Mouse (Mus musculus) midbrain, embryonic 14.5 days (tissue): Measurements from ENCODE around the gene 4921539E11Rik. TPM values are rescaled to one million over a fixed set of nuclear protein-coding genes. Genes with fewer than 3 reads are reported as not detected.

Experiments
- ATAC-seq: fragments of 200-750 bp; cut with Nextera tagmentation; 2 replicates; pipeline ENCODE4 v1.8.0; 2017; ENCODE audit warnings: moderate number of reproducible peaks, moderate library complexity; ENCODE audit not compliant: low FRiP score, low TSS enrichment
- DNase-seq: peaks from one replicate; pipeline ENCODE4 v3.0.0-alpha.2; 2015
- H3K27ac ChIP-seq: fragments of 300-500 bp; sonication (generic); replicated peaks from 2 replicates; pipeline ENCODE4 v1.5.1; 2014; ENCODE audit warnings: mild to moderate bottlenecking, low read depth, low read length, moderate library complexity
- H3K27me3 ChIP-seq: fragments of 300-500 bp; sonication (generic); 2 replicates; pipeline ENCODE4 v1.6.1; 2014; ENCODE audit warnings: low read length, control low read depth, mixed read lengths; ENCODE audit not compliant: control insufficient read depth, insufficient read depth
- H3K36me3 ChIP-seq: fragments of 300-500 bp; sonication (generic); 2 replicates; pipeline ENCODE4 v1.6.1; 2014; ENCODE audit warnings: low read length, control low read depth; ENCODE audit not compliant: control insufficient read depth, insufficient read depth
- H3K4me1 ChIP-seq: fragments of 300-500 bp; sonication (generic); 2 replicates; pipeline ENCODE4 v1.6.1; 2014; ENCODE audit warnings: mild to moderate bottlenecking, antibody characterized with exemption, low read length, control low read depth; ENCODE audit not compliant: control insufficient read depth, insufficient read depth
- H3K4me2 ChIP-seq: fragments of 300-500 bp; sonication (generic); 2 replicates; pipeline ENCODE4 v1.6.1; 2014; ENCODE audit warnings: mild to moderate bottlenecking, low read length, moderate library complexity
- H3K4me3 ChIP-seq: fragments of 300-500 bp; sonication (generic); replicated peaks from 2 replicates; pipeline ENCODE4 v1.5.1; 2014; ENCODE audit warnings: low read depth, low read length
- H3K9ac ChIP-seq: fragments of 300-500 bp; sonication (generic); replicated peaks from 2 replicates; pipeline ENCODE4 v1.6.1; 2014; ENCODE audit warnings: mild to moderate bottlenecking, low read length, moderate library complexity
- H3K9me3 ChIP-seq: fragments of 300-500 bp; sonication (generic); 2 replicates; pipeline ENCODE4 v1.6.1; 2016; ENCODE audit warnings: low read length, control low read depth, mixed read lengths; ENCODE audit not compliant: control insufficient read depth
- WGBS: fragments of 180-500 bp; shearing (Covaris S2); extraction: QIAGEN DNeasy Blood & Tissue Kit; methylation state at CpG from one replicate; pipeline ENCODE4 v1.1.7; 2014; 5-methylcytosine and 5-hydroxymethylcytosine counted together
- polyA plus RNA-seq: library from polyadenylated mRNA; unstranded; fragments of >200 nt; fragmentation: Nextera tagmentation; extraction: Ambion mirVana; gene quantifications from 2 replicates; pipeline ENCODE4 v1.2.1, GENCODE M21; 2014

4921539E11Rik gene
- polyA plus RNA-seq, 1 experiment from 2014 or later, result not detected

DNA sequence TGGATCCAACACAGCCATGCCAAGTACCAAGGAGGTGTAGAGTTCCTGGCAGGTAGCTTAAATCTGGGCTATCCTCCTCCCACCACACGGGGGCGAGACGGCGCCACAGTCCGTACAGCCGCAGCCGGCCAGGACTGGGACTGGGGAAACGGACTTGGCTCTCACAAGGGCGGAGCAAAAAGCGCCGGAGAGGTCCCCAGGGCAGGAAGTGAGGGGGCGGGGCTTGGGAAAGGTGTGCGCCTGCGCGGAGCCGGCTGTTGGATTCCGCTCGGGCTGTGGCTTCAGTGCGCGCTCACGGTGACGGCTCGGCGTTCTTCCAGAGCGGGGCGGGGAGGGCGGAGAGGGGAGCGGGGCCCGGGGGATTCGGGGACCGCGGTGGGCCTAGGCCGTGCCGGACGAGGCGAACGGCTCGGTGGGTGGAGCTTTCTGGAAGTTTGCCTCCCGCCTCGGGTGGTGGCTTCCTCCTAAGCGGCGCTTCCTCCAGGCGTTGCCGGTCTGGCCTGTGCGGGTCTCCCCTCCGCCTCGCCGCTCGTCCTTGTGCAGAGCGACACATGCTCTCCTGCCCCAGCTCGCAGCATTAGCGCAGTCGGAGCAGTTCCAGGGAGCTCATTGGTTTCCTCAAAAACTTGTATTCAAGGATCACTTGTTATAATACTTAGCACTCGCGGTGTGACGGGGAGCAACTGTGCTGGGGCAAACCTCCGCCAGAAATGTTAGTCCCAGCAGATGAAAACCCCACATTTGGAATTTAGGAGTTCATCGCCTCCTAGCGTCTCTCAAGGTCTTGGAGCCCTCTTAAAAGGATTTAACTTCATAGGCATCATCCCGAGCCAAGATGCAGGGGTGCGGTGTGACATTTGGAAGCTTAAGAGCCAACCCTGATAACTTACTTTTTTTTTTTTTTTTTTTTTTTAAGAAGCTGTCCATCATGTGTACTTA, 23.2 kb upstream of the 4921539E11Rik start, which contains the start of gene Oma1:
TSS of gene Oma1 (plus strand) at position 226 of the 939 bp plus-strand sequence.
- H3K36me3 ChIP-seq, result no peaks in the 10 kb centered on the region
- ATAC-seq, result peak; percentile 99

DNA sequence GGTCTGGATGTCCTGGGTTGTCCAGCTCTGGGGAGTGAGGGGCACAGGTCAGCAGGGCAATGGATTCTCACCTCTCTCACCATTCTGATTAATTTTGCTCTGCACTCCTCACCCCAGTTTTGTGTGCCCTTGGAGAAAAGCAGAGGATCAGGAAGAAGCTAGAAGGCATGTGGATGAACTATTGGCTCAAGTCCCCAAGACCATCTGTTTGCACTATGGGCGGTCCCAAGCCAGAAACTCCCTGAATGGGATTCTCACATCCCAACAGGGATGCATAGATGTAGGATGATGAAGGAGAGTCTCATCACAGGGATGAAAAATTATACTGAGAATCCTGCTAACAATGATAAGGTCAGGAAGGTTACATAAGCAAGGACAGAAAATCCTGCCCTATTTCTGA, 13.2 kb upstream of the 4921539E11Rik start:
- H3K4me2 ChIP-seq, result no peak overlapping the region
- H3K4me1 ChIP-seq, result no peaks in the 10 kb centered on the region
- H3K36me3 ChIP-seq, result no peaks in the 10 kb centered on the region
- ATAC-seq (no peak), DNase-seq (no peak)
- no peak overlapping the region for H3K9ac ChIP-seq
- H3K27me3 ChIP-seq, result no peaks in the 10 kb centered on the region
- 95% methylated on average over 1 of the region's 1 CpGs for WGBS
- no peaks in the 10 kb centered on the region for H3K9me3 ChIP-seq
- no peak overlapping the region for H3K4me3 ChIP-seq
- H3K27ac ChIP-seq, result no peak overlapping the region

More for the DNA sequence above, 23.2 kb upstream of the 4921539E11Rik start, which contains the start of gene Oma1:
- under 1% methylated on average over 60 of the region's 61 CpGs for WGBS
- Histone ChIP-seq H3K9me3 (no peaks in the 10 kb centered on the region), H3K27me3 (no peaks in the 10 kb centered on the region), H3K9ac (peak within 1 kb of the TSS; percentile 75), H3K4me1 (peaks cover 5% of the 10 kb centered on the region), H3K4me2 (peak within 1 kb of the TSS; percentile 68), H3K27ac (peak within 1 kb of the TSS; percentile 94), H3K4me3 (peak within 1 kb of the TSS; percentile 56)
- DNase-seq, result peak; percentile 99

DNA sequence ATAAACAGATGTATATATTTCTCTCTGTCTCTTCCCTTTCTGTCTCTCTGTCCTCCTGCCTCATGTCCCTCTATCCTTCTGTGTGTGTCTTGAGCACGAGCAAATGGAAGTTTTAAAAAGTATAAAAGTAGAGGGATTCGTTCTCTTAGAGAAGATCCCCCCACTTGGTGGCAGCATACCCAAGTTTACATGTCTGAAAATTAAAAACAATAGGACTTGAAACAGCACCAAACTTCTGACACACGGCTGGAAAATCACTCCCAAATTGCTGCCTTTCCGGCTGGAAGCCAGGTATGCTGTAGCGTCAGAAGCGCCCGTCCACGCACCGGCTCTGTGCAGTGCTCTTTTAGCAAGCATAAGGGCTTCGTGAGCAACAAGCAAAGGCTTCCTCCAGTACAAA, 8.7 kb upstream of the 4921539E11Rik start:
- DNase-seq (peak; percentile 62), ATAC-seq (no peak)
- H3K27ac ChIP-seq, result no peak overlapping the region
- H3K36me3 ChIP-seq, result no peaks in the 10 kb centered on the region
- 81% methylated on average over 10 of the region's 10 CpGs for WGBS
- H3K9me3 ChIP-seq, result no peaks in the 10 kb centered on the region
- H3K27me3 ChIP-seq, result no peaks in the 10 kb centered on the region
- H3K4me1 ChIP-seq, result no peaks in the 10 kb centered on the region
- H3K9ac ChIP-seq, result no peak overlapping the region
- H3K4me3 ChIP-seq, result no peak overlapping the region
- H3K4me2 ChIP-seq, result no peak overlapping the region

DNA sequence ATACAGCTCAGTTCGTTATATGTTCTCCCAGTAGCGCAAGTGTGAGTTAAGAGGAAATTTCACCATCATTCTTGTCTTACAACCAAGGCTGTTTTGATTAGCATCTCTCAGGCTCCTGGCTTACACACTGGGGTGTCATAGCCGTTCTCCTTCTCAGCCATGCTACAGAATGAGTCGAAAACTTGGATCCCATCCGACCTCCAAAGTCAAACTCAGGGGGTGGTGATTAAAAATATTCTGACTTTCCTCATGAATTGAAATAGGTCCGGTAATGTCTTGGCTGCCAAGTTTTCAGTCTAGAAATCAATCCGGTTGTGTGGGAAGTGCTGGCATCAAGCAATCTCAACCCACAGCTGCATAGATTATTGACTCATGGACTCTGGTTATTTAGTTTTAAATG, 2.3 kb downstream of the 4921539E11Rik start:
- no peak for DNase-seq
- no peak for ATAC-seq
- Histone ChIP-seq H3K4me2 (no peak overlapping the region), H3K36me3 (no peaks in the 10 kb centered on the region), H3K4me3 (no peak overlapping the region), H3K9ac (no peak overlapping the region), H3K27me3 (no peaks in the 10 kb centered on the region), H3K9me3 (no peaks in the 10 kb centered on the region), H3K27ac (no peak overlapping the region), H3K4me1 (no peaks in the 10 kb centered on the region)
- WGBS, result 90% methylated on average over 7 of the region's 7 CpGs

DNA sequence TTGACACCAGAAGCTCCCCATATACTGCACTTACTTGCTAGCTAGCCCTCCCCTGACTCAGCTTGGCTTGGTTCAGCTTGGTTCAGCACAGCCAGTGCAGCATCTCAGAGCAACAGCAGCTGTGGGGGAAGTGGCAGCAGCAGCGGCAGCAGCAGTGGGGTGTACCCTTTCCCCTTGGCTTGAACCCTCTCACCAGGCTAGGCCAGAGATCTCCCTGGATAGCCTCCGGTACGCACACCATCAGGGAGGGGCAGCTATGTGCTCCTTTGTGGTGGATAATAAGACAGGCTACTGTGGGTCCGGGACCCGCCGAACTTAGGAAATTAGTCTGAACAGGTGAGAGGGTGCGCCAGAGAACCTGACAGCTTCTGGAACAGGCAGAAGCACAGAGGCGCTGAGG, 17.6 kb downstream of the 4921539E11Rik start:
- H3K27me3 ChIP-seq, result no peaks in the 10 kb centered on the region
- no peak overlapping the region for H3K27ac ChIP-seq
- DNase-seq, result no peak
- H3K9me3 ChIP-seq, result no peaks in the 10 kb centered on the region
- 83% methylated on average over 7 of the region's 8 CpGs for WGBS
- H3K4me2 ChIP-seq, result no peak overlapping the region
- ATAC-seq, result no peak
- no peak overlapping the region for H3K4me3 ChIP-seq
- no peaks in the 10 kb centered on the region for H3K4me1 ChIP-seq
- no peak overlapping the region for H3K9ac ChIP-seq
- H3K36me3 ChIP-seq, result no peaks in the 10 kb centered on the region

DNA sequence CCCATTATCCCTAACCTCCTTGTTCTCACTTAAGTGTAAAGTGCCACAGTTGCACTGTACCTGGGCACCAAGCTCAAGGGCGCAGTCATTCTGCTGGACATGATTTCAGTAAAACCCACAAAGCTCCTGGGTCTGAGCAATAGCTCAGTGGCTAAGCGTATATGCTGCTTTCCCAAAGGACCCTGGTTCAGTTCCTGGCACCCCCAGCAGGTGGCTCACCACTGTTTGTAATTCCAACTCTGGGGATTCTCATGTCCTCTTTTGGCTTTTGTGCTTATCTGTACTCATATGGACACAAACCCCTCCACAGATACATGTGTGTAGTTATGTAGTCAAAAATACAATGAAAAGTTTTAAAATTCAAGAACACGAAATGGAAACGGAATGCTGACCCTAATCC, 21.3 kb downstream of the 4921539E11Rik start:
- Histone ChIP-seq H3K9ac (no peak overlapping the region), H3K4me2 (no peak overlapping the region), H3K27ac (no peak overlapping the region), H3K4me1 (no peaks in the 10 kb centered on the region), H3K4me3 (no peak overlapping the region), H3K27me3 (no peaks in the 10 kb centered on the region), H3K9me3 (no peaks in the 10 kb centered on the region), H3K36me3 (no peaks in the 10 kb centered on the region)
- WGBS, result 82% methylated on average over 4 of the region's 4 CpGs
- ATAC-seq, result no peak
- DNase-seq, result peak; percentile 4

DNA sequence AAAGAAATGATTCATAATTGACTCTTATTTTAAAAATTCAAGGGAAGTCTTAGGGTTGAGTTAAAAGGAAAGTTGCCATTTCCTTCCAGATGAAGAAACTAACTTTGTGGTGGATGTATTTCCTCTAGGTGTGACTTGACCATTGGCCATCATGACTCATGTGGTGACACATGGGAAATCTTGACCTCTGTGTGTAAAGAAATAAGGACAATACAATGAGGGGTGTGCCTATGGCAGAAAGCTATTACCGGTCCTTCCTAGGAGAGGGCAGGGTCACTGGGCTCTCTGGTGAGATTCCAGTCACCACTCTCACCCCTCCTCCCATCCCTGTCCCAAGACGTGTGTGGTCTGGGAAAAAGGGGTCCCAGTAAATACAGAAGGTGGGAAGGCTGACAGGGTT, 25.5 kb downstream of the 4921539E11Rik start:
- ATAC-seq (no peak), DNase-seq (no peak)
- WGBS, result 55% methylated on average over 2 of the region's 2 CpGs

DNA sequence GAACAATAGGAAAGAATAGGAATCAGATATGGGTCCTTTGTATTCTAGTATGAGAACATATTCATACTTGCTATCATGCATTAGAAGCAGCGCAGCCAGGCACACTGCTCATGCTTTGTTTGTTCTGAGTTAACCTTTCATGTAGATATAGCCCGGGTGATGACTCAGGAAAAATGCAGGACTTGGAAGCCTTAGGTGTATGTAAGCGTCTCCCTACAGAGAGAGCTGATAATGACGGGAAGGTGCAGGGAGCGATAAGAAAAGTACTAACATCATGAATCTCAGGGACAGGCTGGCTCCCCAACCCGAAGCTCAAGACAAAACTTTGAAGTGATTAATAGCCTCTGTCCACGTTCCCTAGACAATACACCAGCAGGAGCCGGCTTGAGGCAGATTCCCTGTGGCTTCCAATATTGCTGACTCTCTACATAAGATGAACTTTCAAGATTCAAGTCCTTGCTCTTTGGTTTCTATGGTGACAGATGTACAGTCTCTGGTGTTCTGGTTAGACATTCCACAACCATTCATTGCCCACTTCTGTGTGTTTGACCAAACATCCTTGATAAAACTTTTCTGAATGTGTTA, 26.8 kb downstream of the 4921539E11Rik start:
- Histone ChIP-seq H3K4me1 (no peaks in the 10 kb centered on the region), H3K9ac (no peak overlapping the region)
- DNase-seq, result peak; percentile 24

More for the DNA sequence above, 25.5 kb downstream of the 4921539E11Rik start:
- H3K4me3 ChIP-seq, result no peak overlapping the region
- H3K9ac ChIP-seq, result no peak overlapping the region
- H3K36me3 ChIP-seq, result no peaks in the 10 kb centered on the region
- no peaks in the 10 kb centered on the region for H3K4me1 ChIP-seq
- H3K4me2 ChIP-seq, result no peak overlapping the region
- no peaks in the 10 kb centered on the region for H3K27me3 ChIP-seq
- no peaks in the 10 kb centered on the region for H3K9me3 ChIP-seq
- H3K27ac ChIP-seq, result no peak overlapping the region

More for the DNA sequence above, 26.8 kb downstream of the 4921539E11Rik start:
- Histone ChIP-seq H3K27me3 (no peaks in the 10 kb centered on the region), H3K9me3 (no peaks in the 10 kb centered on the region), H3K4me2 (no peak overlapping the region), H3K4me3 (no peak overlapping the region), H3K36me3 (no peaks in the 10 kb centered on the region), H3K27ac (no peak overlapping the region)
- 28% methylated on average over 8 of the region's 8 CpGs for WGBS
- no peak for ATAC-seq
